Mouse (Mus musculus) brain, embryonic 14.5 days (tissue): ENCODE measurements around the gene Spp2.

Experiments
- CTCF ChIP-seq: fragments of 200-500 bp; IDR thresholded peaks from 2 replicates; pipeline ENCODE4 v1.5.1; 2012; ENCODE audit warnings: inconsistent platforms, mild to moderate bottlenecking, moderate library complexity, borderline replicate concordance; ENCODE audit not compliant: insufficient read depth, insufficient read length; ENCODE audit errors: extremely low read depth
- POLR2A ChIP-seq: fragments of 200-500 bp; IDR thresholded peaks from 2 replicates; pipeline ENCODE4 v1.6.1; 2012; ENCODE audit warnings: mild to moderate bottlenecking, inconsistent platforms, borderline replicate concordance; ENCODE audit not compliant: poor library complexity, insufficient read depth, insufficient read length, severe bottlenecking; ENCODE audit errors: extremely low read depth

GRCm38 (mm10) chr1:88473899-88474298 lies 67.1 kb downstream of the Spp2 start:
- TF ChIP-seq POLR2A (no peak), CTCF (peak; percentile 34; the same call in 1 of the 2 replicates)
